Mouse (Mus musculus): ENCODE data around the gene Sulf2.
"Not testable (repeated sequence)": the region's sequence is repeated elsewhere in the genome, so short reads cannot be mapped to it uniquely, and the experiment has no call there.

Gene Sulf2

DNA sequence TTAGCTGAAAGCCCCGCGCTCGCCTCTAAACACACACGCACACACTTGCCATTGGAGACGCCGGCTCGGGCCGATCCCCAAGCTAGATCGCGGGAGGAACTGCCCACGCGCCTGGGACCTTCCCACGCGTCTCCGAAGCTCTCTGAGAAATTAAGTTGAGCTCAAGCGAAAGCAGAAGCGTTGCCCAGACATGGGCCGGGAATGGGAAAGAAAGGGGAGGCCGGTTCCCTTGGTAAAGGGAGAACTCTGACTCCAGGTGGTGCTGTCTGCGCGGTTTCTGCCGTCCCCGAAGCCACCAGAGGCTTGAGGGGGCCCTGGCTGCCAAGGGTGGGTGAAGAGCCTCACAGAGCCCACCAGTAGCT, at the start of gene Sulf2:
TSS of gene Sulf2 (minus strand) at position 210 of the 362 bp plus-strand sequence.
- no peak for DNase-seq (ENCODE audit: low spot score)

DNA sequence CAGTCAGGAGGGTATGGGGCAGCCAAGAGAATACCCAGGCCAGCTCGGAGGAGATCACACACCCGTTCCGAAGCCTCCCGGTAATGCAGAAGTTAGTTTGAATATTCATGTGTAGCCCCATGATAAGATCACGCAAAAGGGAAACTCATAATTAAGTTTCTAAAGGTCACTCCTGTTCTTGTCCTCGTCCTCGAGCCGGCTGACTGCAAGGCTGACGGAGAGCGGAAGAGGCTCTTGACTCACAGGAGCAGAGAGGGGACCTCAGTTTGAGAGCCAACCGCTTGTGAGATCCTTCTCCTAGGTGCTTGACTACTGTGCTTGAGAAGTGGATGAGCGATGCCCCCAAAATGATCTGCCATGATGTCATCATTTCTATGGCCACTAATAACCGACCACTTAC, 48.7 kb upstream of the Sulf2 start:
- no peak for DNase-seq (ENCODE audit: low spot score)

DNA sequence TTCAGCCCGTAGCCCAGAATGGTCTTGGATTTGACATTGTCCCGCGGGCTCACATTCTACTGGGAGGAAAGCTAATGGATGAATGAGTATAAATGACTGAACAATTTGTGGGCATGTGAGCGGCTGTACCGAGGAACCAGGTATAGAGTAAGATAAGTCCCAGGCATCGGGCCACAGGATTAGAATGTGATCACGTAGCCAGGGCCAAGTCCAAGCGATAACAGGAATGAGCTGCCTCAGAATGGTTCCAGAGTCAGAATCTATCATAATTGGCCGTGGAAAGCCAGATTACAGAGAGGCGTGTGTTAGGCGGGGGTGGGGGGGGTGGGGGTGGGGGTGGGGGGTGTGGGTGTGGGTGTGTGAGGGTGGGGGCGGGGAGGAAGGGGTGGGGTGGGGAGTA, 48.2 kb upstream of the Sulf2 start:
- no peak for DNase-seq (ENCODE audit: low spot score)

- no peak for DNase-seq (ENCODE audit: low spot score)
Observed at GRCm38 (mm10) chr2:166197964-166198363, 42.5 kb upstream of the Sulf2 start.

DNA sequence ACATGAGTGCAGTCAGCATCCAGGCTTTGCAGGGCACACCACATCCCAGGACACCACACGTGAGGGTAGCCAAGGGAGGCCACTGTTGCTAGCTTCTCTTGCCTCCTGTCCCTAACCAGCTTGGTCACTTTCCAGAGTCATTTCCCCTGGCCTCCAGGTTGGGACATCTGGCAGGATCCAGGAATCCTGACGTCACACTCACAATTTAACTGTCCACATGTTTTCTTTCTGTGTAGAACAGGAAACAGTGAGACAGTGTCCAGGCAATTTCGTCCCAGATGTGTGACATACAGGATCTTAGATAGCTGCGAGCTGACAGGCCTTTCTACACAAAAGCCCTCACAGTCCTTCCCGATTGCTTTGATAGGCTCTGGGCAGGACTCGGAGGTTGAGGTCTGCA, 41.6 kb upstream of the Sulf2 start:
- no peak for DNase-seq (ENCODE audit: low spot score)

DNA sequence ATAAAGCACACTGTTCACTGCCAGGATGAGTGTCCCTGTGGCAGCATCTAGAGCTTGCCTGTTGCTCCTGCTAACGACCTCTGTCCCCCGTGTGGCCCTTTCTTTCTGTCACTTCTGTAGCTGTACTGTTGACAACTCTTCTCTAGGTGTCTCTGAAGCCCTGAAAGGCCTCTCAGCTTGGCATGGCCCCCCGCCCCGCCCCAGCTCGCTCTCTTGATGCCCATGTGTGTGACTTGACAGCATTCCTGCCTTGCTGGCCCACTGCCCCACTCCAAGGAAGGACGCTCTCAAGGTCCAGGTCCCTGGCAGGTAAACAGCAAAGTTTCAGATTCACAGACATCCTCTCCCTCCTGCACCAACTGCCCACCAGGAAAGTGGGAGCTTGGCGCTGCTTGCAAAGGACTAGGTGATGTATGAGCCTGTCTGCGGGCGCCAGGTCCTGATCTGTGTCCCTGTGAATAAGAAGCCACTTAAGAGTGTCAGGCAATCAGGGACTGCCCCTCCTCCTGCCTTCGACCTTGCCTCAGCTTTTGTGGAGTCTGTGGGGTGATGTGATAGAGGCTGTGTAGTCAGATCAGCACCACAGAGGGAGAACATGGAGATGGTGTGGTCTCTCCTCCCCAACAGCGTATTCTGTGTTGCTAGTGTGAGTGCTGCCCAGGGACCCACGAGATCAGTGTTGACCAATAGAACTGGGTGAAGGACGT, 40.8 kb upstream of the Sulf2 start:
- no peak for DNase-seq (ENCODE audit: low spot score)

GRCm38 (mm10) chr2:166195041-166195440, 39.6 kb upstream of the Sulf2 start:
- no peak for DNase-seq (ENCODE audit: low spot score)

GRCm38 (mm10) chr2:166194112-166194758, 38.8 kb upstream of the Sulf2 start:
- DNase-seq (ENCODE audit: low spot score), result no peak

DNA sequence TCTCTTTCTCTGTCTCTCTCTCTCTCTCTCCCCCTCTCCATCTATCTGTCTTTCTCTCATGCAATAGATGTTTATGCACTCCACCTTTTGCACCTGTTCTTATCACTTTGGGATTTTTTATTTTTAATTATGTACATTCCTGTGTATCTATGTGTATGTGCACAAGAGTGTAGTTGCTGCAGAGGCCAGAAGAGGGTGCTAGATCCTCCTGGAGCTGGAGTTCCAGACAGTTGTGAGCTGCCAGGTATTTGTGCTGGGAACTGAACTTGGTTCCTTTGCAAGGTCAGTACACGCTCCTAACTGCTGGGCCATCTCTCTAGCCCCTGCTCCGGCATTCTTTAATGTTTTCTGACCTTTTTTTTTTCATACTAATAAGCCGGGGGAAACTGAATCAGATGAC, 38.0 kb upstream of the Sulf2 start:
- no peak for DNase-seq (ENCODE audit: low spot score)

GRCm38 (mm10) chr2:166190816-166191215, 35.4 kb upstream of the Sulf2 start:
- no peak for DNase-seq (ENCODE audit: low spot score)

DNA sequence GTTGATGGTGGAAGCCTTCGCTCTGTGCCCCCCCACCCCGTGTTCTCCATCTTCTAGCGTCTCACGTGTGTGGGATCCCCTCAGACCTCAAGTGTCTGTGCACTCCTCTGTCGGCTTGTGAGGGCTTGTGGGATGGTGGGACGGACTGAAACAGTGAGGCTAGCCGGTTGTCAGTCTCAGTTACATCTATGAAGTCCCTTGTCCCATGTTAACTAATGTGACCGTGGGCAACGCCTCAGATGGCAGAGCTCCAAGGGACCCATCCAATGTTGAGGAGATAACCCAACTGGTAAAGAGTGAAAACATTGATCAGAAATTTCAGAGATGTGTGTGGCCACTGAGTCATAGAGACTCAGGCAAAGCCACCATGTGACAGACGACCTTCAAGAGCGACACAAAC, 33.7 kb upstream of the Sulf2 start:
- DNase-seq (ENCODE audit: low spot score), result no peak

GRCm38 (mm10) chr2:166187874-166188453, 32.5 kb upstream of the Sulf2 start:
- not testable (repeated sequence) for DNase-seq (ENCODE audit: low spot score)

- not testable (repeated sequence) for DNase-seq (ENCODE audit: low spot score)
Observed at GRCm38 (mm10) chr2:166187319-166187718, 31.9 kb upstream of the Sulf2 start.

DNA sequence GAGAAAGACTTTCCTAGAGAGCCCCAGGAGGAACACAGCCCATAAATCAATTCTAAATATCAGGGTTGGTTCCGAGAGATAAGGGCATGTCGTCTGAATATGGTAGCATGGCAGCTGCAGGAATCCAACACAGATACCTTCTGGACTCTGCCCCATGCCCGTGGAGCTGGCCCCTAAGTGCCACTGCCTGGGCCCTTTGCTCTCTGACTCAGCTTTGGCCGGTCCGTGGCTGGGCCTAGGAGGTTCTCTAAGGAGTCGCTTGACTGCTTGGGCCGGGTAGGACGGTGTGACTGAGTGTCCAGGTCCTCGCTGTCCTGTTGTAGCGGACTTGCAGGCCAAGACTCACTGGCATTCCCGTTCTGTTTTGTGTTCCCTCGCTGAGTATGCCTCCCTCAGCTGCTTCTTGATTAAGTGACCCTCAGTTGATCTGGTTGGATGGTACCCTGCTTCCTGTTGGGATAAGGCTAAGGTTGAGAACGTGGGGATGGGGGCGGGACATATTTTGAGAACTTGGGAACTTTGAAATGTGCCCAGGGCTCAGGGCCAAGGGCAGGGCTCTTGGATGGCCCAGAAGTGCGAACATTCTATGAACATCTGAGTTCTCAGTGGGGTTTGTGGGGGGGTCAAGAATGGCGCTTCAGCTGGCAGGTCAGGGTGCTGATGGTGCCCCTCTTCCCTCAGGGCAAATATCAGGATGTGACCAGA, 30.9 kb upstream of the Sulf2 start:
- no peak for DNase-seq (ENCODE audit: low spot score)

- no peak for DNase-seq (ENCODE audit: low spot score)
Observed at GRCm38 (mm10) chr2:166185768-166186167, 30.3 kb upstream of the Sulf2 start.

DNA sequence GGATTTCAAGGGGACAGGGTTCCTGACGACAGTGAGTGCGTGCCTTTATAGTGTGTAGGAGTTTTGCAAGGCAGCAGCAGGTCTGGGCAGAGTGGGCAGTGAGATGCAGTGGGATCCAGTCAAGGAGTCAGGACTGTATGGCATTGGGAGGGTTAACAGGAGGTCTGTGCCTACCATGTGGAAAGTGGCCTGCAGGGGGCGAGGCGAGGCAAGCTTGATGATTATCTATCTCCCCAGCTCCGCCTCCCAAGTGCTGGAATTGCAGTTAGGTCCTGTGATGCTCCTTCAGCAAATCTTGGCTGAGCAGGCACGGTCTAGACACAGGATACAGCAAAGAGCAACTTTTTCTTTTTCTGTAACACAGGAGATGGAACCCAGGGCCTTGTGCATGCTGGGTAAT, 29.0 kb upstream of the Sulf2 start:
- DNase-seq (ENCODE audit: low spot score), result no peak

DNA sequence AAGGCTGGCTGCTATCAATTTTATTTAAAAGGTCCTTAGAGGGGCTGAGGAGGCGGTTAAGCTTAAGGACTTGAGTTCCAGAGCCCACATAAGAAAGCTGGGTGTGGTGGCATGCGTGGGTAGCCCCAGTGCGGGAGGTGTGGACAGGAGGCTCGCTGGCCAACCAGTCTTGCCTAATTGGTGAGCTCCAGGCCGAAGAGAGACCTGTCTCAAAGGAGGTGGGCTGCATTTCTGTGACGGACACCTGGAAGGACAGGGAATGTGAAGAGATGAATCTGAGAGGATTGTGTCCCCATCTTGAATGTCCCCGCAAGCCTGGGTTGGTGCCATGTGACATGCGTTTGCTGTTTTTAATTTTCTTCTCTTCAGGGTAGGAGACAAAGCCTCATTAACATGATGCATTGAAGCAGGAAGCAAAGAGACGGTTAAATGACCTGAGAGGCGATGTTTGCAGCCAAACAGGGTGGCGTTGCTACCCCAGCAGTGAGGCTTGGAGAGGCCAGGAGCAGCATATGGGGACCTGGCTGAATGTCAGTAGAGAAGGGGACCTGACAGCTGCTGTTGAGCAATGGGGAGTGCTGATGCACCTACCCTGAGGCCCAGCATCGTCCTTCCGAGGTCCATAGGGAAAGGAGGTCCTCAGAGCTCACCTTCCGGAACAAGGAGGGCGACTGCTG, 26.7 kb upstream of the Sulf2 start:
- DNase-seq (ENCODE audit: low spot score), result no peak

DNA sequence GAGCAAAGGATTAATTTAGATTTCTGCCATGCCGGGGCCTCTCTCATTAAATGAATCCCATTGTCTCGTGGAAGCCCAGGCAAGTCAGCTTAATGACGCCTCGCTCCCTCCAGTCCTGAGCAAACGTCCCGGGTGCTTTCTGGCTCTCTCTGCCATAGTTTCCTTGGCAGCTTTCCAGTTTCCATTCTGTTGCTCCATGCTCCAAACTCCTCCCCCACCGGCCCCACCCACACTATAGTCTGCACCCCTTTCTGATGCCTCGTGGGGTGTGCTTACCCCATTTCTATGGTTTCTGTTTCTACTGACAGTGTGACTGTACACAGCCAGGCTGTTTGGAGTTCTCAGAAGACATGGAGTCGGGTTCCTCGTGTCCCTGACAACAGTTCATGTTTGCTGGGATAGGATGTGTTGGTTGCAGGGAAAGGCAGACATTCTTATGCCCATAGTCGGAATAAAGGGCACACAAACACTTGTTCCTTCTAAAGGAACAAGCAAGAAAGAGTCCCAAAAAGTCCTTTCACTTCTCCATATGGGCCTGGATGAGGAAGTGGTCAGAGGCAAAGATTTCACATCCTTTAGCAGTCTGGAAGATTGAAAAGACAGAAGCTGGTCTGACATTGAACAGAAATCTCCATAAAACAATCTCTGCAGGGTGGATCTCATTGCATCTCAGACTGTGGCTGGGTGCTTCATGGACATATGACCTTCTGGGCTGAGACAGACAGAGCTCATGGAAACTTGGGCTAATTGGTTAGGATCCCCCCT, 25.5 kb upstream of the Sulf2 start:
- no peak for DNase-seq (ENCODE audit: low spot score)

GRCm38 (mm10) chr2:166180136-166180649, 24.7 kb upstream of the Sulf2 start:
- DNase-seq (ENCODE audit: low spot score), result no peak

- DNase-seq (ENCODE audit: low spot score), result no peak
Observed at GRCm38 (mm10) chr2:166179457-166180101, 24.1 kb upstream of the Sulf2 start.
